Comparison of ENCODE assay signal across 8 mouse cellular contexts in the genomic region with DNA sequence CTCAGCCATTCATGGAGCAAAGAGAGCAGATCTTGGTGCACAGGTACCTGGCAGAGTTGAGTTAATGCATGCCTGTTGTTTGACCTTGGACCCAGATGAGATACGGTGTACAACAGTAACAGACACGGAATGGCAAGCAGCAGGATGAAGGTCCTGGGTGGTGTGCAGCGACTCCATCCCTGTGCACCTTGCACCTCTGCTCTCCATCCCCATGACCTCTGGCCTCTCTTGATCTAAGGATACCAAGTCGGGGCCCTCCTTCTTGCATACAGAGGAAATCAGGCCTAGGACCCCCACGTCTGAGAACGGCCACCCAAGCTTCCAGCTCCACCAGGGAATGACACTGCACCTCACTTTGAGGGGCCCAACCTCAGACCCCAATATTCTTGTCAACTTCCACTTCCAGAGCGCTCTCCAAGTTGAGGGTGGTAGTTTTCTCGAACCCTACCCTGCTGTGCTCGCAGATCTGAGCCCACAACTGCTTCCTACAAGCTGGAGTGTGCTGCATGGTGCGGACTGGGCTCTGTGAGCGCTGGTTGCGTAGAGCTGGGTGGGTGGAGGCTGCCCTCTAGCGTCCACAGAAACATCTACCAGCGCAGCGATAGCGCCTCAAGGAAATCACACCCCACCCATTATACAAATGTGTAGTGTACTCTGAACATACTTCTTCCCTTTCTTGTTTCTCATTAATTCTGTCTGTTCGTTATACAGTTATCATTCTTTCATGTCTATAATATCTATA. TPM values are rescaled to one million over a fixed set of nuclear protein-coding genes. Genes with fewer than 3 reads are reported as not detected.
DNase-seq lines count a peak whose midpoint lies in the region; ATAC-seq lines count a peak whose summit lies in the region.

No protein-coding gene starts in this region.

- H3K27me3 ChIP-seq in intestine, embryonic 14.5 days (replicated peaks; ENCODE audit: control insufficient read depth, insufficient read depth, low read length) = no peaks in the 10 kb centered on the region
- no peaks in the 10 kb centered on the region for H3K27me3 ChIP-seq in midbrain, embryonic 13.5 days

- no peaks in the 10 kb centered on the region for H3K4me1 ChIP-seq in intestine, embryonic 14.5 days (replicated peaks; ENCODE audit: control insufficient read depth, insufficient read depth, low read length)
- no peaks in the 10 kb centered on the region for H3K4me1 ChIP-seq in midbrain, embryonic 13.5 days (replicated peaks)

- no peak overlapping the region for H3K4me2 ChIP-seq in intestine, embryonic 14.5 days (ENCODE audit: low read length)
- H3K4me2 ChIP-seq in midbrain, embryonic 13.5 days (replicated peaks) = no peak overlapping the region

- no peak overlapping the region for H3K27ac ChIP-seq in intestine, embryonic 14.5 days (ENCODE audit: low read depth)
- no peak overlapping the region for H3K27ac ChIP-seq in midbrain, embryonic 13.5 days

- no peak for ATAC-seq in cerebellum, adult (ENCODE audit: insufficient number of reproducible peaks, low FRiP score, low TSS enrichment)
- ATAC-seq in intestine, embryonic 14.5 days (replicated peaks; ENCODE audit: low FRiP score, low TSS enrichment, low read depth) = peak; percentile 79
- peak; percentile 88 for ATAC-seq in midbrain, embryonic 13.5 days

- intact Hi-C loops in left cerebral cortex, postnatal 36 days (cut with DNase I) = loop anchor here (5.0 kb wide), 1 partner anchor 40 kb away; no protein-coding TSS in a partner anchor

- H3K36me3 ChIP-seq in intestine, embryonic 14.5 days (ENCODE audit: control insufficient read depth, insufficient read depth, low read length) = peaks cover 13% of the 10 kb centered on the region
- H3K36me3 ChIP-seq in midbrain, embryonic 13.5 days = peaks cover 22% of the 10 kb centered on the region

- WGBS in intestine, embryonic 14.5 days = 27% methylated on average over 17 of the region's 17 CpGs
- 29% methylated on average over 17 of the region's 17 CpGs for WGBS in midbrain, embryonic 13.5 days

- no peak overlapping the region for H3K4me3 ChIP-seq in intestine, embryonic 14.5 days (ENCODE audit: low read depth, low read length)
- H3K4me3 ChIP-seq in midbrain, embryonic 13.5 days (replicated peaks) = no peak overlapping the region

- no peak overlapping the region for H3K9ac ChIP-seq in intestine, embryonic 14.5 days (ENCODE audit: low read length)
- no peak overlapping the region for H3K9ac ChIP-seq in midbrain, embryonic 13.5 days (replicated peaks)

- DNase-seq in cerebellum, adult 11 months = peak; percentile 49
- peak; percentile 85 for DNase-seq in embryo, embryonic 10.5 days (ENCODE audit: low spot score)
- DNase-seq in gastrocnemius, postnatal 25 days = peak; percentile 65
- DNase-seq in intestine, embryonic 14.5 days (ENCODE audit: low spot score) = peak; percentile 82
- DNase-seq in left cerebral cortex, postnatal 36 days (ENCODE audit: low spot score in 2 of 2) = peak; percentile 49 to 65
- peak; percentile 61 to 73 for DNase-seq in spleen, adult 18-20 months

- no peaks in the 10 kb centered on the region for H3K9me3 ChIP-seq in intestine, embryonic 14.5 days (ENCODE audit: control insufficient read depth, low read length)
- no peaks in the 10 kb centered on the region for H3K9me3 ChIP-seq in midbrain, embryonic 13.5 days

RNA-seq across cellular contexts. Expression of gene Zfp3, which starts 13.0 kb away (rescaled TPM):
- total RNA-seq in gastrocnemius, postnatal 25 days (2021) = 1 to 10 TPM; 8.8 to 9.6 TPM
- 6.1 and 6.2 TPM in 2 replicates for polyA plus RNA-seq in intestine, embryonic 14.5 days (2014; fragmentation: Nextera tagmentation; extraction: Ambion mirVana)
- 10 to 100 TPM; 17.3 to 21.7 TPM for total RNA-seq in left cerebral cortex, postnatal 36 days (2021)
- polyA plus RNA-seq in midbrain, embryonic 13.5 days (2015; fragmentation: Nextera tagmentation; extraction: Ambion mirVana) = 13.2 and 15.1 TPM in 2 replicates

RNA-seq across cellular contexts. Expression of gene Scimp, which starts 35.4 kb away (rescaled TPM):
- not detected for total RNA-seq in gastrocnemius, postnatal 25 days (2021)
- polyA plus RNA-seq in intestine, embryonic 14.5 days (2014; fragmentation: Nextera tagmentation; extraction: Ambion mirVana) = 0.40 and 0.45 TPM in 2 replicates
- total RNA-seq in left cerebral cortex, postnatal 36 days (2021) = not detected
- polyA plus RNA-seq in midbrain, embryonic 13.5 days (2015; fragmentation: Nextera tagmentation; extraction: Ambion mirVana) = 0.19 TPM in 1 of 2 replicates, not detected in the other
